Mouse (Mus musculus): ENCODE data around the gene Ptpru. TPM values are rescaled to one million over a fixed set of nuclear protein-coding genes. Genes with fewer than 3 reads are reported as not detected.
"Not testable (repeated sequence)": the region's sequence is repeated elsewhere in the genome, so short reads cannot be mapped to it uniquely, and the experiment has no call there.

The Ptpru gene
- polyA plus RNA-seq, 1 experiment from 2014 or later, result 19.8 TPM

DNA sequence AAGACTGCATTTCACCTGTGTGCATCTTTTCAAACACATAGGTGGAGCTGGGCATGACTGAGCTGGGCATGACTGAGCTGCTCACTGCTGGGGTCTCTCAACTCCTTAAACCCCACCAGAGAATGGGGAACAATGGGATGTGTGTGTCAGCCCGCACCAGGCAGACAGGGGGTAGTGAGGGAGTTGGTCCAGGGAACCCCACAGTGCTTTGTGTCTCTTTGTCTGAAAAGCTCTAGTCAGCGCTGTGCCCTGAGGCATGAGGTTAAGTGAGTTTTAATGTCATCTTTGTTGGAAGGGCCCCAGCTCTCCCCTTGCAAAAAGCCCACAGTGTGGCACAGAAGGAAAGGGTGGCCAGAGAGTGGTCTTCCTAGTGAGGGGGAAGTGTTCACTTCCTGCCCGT is 13.1 kb downstream of the Ptpru start:
- H3K36me3 ChIP-seq (replicated peaks; ENCODE audit: control insufficient read depth, insufficient read depth), result no peaks in the 10 kb centered on the region
- H3K9ac ChIP-seq, result no peak overlapping the region
- no peak overlapping the region for H3K27ac ChIP-seq
- 18% methylated on average over 3 of the region's 3 CpGs for WGBS
- no peak for ATAC-seq (ENCODE audit: low FRiP score)
- H3K9me3 ChIP-seq (ENCODE audit: control insufficient read depth, low read length), result no peaks in the 10 kb centered on the region
- no peak overlapping the region for H3K4me2 ChIP-seq (replicated peaks)
- H3K4me3 ChIP-seq (replicated peaks; ENCODE audit: low read length), result no peak overlapping the region
- DNase-seq (ENCODE audit: low spot score), result no peak
- no peaks in the 10 kb centered on the region; the same call in 1 of the 2 replicates for H3K27me3 ChIP-seq (ENCODE audit: control insufficient read depth, insufficient read depth, low read length)
- H3K4me1 ChIP-seq (replicated peaks; ENCODE audit: control insufficient read depth, insufficient read depth, low read length), result peaks cover 12% of the 10 kb centered on the region

DNA sequence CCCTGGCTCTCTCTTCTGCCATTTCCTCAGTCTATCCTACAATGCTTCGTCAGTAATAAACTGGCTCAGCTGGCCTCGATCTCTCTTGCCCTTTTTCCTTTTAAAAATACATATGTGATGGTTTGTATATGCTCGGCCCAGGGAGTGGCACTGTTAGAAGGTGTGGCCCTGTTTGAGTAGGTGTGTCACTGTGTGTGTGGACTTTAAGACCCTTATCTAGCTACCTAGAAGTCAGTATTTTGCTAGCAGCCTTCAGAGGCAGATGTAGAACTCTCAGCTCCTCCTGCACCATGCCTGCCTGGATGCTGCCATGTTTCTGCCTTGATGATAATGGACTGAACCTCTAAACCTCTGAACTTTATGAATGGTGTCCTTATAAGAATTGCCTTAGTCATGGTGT is 15.5 kb downstream of the Ptpru start:
- no peak overlapping the region for H3K27ac ChIP-seq
- DNase-seq (ENCODE audit: low spot score) (no peak), ATAC-seq (ENCODE audit: low FRiP score) (no peak)
- 88% methylated on average over 3 of the region's 3 CpGs for WGBS
- no peaks in the 10 kb centered on the region for H3K36me3 ChIP-seq (replicated peaks; ENCODE audit: control insufficient read depth, insufficient read depth)
- H3K9me3 ChIP-seq (ENCODE audit: control insufficient read depth, low read length), result no peaks in the 10 kb centered on the region
- H3K4me2 ChIP-seq (replicated peaks), result no peak overlapping the region
- H3K9ac ChIP-seq, result no peak overlapping the region
- H3K4me3 ChIP-seq (replicated peaks; ENCODE audit: low read length), result no peak overlapping the region
- H3K27me3 ChIP-seq (ENCODE audit: control insufficient read depth, insufficient read depth, low read length), result peaks cover 4% of the 10 kb centered on the region
- peaks cover 12% of the 10 kb centered on the region for H3K4me1 ChIP-seq (replicated peaks; ENCODE audit: control insufficient read depth, insufficient read depth, low read length)

DNA sequence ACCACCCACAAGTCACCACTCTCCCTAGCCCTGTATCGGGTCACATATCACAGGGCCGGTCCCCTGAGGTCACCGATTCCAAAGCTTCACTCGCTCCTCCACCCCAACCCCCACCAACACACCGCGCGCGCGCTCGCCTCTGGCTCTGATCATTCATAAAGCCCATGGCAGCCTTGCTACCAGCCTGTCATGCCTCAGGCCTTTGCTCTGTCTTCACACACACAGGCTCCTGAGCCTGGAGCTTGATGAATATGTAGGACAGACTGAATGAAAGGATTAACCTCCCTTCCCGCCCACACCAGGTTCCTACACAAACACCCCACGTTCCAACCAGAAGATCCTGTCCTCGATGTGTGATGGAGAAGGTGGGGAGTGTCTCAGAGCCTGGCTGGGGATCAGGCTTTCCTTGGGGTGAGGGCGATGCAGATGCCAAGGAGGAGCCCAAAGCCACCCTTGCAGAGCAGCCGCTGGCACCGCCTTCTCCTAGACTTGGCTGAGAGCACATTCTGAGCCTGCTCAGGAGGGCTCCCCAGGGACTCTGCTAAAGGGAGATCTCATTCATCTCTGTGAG is 16.8 kb downstream of the Ptpru start:
- H3K27me3 ChIP-seq (ENCODE audit: control insufficient read depth, insufficient read depth, low read length), result peaks cover 4% of the 10 kb centered on the region
- peak overlapping the region; percentile 2; the same call in 1 of the 2 replicates for H3K4me2 ChIP-seq (replicated peaks)
- no peak overlapping the region for H3K4me3 ChIP-seq (replicated peaks; ENCODE audit: low read length)
- H3K4me1 ChIP-seq (replicated peaks; ENCODE audit: control insufficient read depth, insufficient read depth, low read length), result peaks cover 12% of the 10 kb centered on the region; the same call in 1 of the 2 replicates
- ATAC-seq (ENCODE audit: low FRiP score) (no peak), DNase-seq (ENCODE audit: low spot score) (no peak)
- no peaks in the 10 kb centered on the region for H3K9me3 ChIP-seq (ENCODE audit: control insufficient read depth, low read length)
- WGBS, result 19% methylated on average over 16 of the region's 16 CpGs
- H3K9ac ChIP-seq, result peak overlapping the region; percentile 20; the same call in 1 of the 2 replicates
- H3K27ac ChIP-seq, result no peak overlapping the region
- no peaks in the 10 kb centered on the region for H3K36me3 ChIP-seq (replicated peaks; ENCODE audit: control insufficient read depth, insufficient read depth)

DNA sequence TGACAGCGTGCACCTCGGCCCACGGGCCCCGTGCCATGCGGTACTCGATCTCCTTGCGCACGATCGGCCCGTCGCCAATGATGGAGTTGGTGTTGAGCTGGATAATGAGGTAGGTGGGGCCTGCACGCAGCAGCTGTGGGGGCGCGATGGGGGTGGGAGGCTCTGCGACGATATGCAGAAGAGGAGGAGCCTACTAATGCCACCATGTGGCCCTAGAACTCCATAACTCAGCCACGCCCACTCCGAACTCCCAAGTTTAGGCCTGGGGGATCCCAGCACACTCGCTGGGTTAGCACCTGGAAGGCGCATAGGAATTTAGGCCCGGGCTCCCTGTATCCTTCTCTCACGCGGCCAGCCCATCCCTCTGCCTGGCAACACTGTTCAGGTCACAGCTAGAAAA is 19.2 kb downstream of the Ptpru start:
- Histone ChIP-seq H3K27ac (no peak overlapping the region), H3K9me3 (ENCODE audit: control insufficient read depth, low read length) (no peaks in the 10 kb centered on the region), H3K4me2 (replicated peaks) (no peak overlapping the region), H3K27me3 (ENCODE audit: control insufficient read depth, insufficient read depth, low read length) (peaks cover 4% of the 10 kb centered on the region), H3K36me3 (replicated peaks; ENCODE audit: control insufficient read depth, insufficient read depth) (no peaks in the 10 kb centered on the region), H3K9ac (no peak overlapping the region), H3K4me1 (replicated peaks; ENCODE audit: control insufficient read depth, insufficient read depth, low read length) (peaks cover 12% of the 10 kb centered on the region; the same call in 1 of the 2 replicates), H3K4me3 (replicated peaks; ENCODE audit: low read length) (no peak overlapping the region)
- no peak for DNase-seq (ENCODE audit: low spot score)
- no peak for ATAC-seq (ENCODE audit: low FRiP score)
- WGBS, result 51% methylated on average over 23 of the region's 23 CpGs

DNA sequence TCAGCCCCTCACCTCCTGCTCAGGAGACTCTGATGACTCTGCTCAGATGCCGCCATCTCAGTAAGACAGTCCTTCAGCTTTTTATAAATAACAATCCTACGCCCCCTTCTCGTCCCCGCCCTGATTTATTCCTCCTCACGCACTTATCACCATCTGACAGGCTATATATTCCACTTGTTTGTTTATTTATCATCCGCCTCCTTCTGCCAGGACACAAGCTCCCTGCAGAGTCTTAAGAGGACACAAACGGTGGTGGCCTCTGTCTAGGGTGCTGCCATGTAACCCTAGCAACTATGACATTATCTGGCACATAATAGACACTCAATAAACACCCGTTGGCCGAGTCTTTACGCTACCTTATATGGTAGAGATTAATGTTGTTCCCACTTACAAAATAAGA is 22.3 kb downstream of the Ptpru start:
- DNase-seq (ENCODE audit: low spot score) (no peak), ATAC-seq (ENCODE audit: low FRiP score) (no peak)
- no peak overlapping the region for H3K9ac ChIP-seq
- no peak overlapping the region for H3K4me3 ChIP-seq (replicated peaks; ENCODE audit: low read length)
- no peaks in the 10 kb centered on the region for H3K36me3 ChIP-seq (replicated peaks; ENCODE audit: control insufficient read depth, insufficient read depth)
- H3K9me3 ChIP-seq (ENCODE audit: control insufficient read depth, low read length), result no peaks in the 10 kb centered on the region
- peaks cover 4% of the 10 kb centered on the region for H3K27me3 ChIP-seq (ENCODE audit: control insufficient read depth, insufficient read depth, low read length)
- WGBS, result 77% methylated on average over 10 of the region's 10 CpGs
- H3K4me2 ChIP-seq (replicated peaks), result no peak overlapping the region
- peaks cover 2% of the 10 kb centered on the region; the same call in 1 of the 2 replicates for H3K4me1 ChIP-seq (replicated peaks; ENCODE audit: control insufficient read depth, insufficient read depth, low read length)
- no peak overlapping the region for H3K27ac ChIP-seq

DNA sequence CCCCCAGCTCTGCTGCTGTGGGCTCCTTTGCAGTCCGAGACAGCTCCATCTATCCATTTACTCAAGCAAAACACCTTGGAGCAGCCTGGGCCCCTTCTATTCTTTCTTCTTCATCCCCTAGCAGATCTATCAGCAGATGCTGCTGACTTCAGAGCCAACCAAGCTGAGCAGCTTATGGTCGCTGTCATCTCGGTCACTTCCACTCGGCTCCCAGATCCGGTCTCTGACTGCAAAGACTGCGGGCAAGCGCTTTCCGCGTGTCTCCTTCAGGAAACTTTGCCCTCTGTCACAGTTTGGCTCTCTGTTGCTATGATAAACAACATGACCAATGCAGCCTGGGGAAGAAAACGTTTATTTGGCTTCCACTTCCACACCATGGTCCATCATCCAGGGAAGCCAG is 23.2 kb downstream of the Ptpru start:
- no peak for ATAC-seq (ENCODE audit: low FRiP score)
- no peak for DNase-seq (ENCODE audit: low spot score)
- H3K9ac ChIP-seq, result no peak overlapping the region
- H3K36me3 ChIP-seq (replicated peaks; ENCODE audit: control insufficient read depth, insufficient read depth), result no peaks in the 10 kb centered on the region
- no peak overlapping the region for H3K4me3 ChIP-seq (replicated peaks; ENCODE audit: low read length)
- H3K27ac ChIP-seq, result no peak overlapping the region
- WGBS, result 82% methylated on average over 10 of the region's 10 CpGs
- H3K4me2 ChIP-seq (replicated peaks), result no peak overlapping the region
- H3K27me3 ChIP-seq (ENCODE audit: control insufficient read depth, insufficient read depth, low read length), result peaks cover 4% of the 10 kb centered on the region
- H3K9me3 ChIP-seq (ENCODE audit: control insufficient read depth, low read length), result no peaks in the 10 kb centered on the region
- H3K4me1 ChIP-seq (replicated peaks; ENCODE audit: control insufficient read depth, insufficient read depth, low read length), result no peaks in the 10 kb centered on the region; the same call in 1 of the 2 replicates

DNA sequence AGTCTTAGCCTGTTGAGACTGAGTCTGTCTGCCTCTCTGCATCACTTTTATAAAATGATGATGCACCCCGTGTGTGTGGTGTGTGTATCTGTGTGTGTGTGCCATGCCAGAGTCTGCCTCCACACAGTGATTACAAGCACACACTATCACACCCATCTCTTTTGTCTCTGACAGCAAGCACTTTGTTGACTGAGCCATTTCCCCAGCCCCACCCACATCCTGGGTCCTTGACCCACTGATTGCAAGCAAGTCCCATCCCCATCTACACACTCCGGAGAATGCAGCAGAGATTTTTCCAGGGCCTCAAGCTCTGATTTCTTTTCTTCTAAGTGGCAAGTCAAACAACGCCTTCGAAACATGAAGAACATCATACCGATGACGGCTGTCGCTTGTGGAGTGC is 24.3 kb downstream of the Ptpru start:
- Histone ChIP-seq H3K36me3 (replicated peaks; ENCODE audit: control insufficient read depth, insufficient read depth) (no peaks in the 10 kb centered on the region), H3K9ac (no peak overlapping the region), H3K4me1 (replicated peaks; ENCODE audit: control insufficient read depth, insufficient read depth, low read length) (no peaks in the 10 kb centered on the region; the same call in 1 of the 2 replicates), H3K9me3 (ENCODE audit: control insufficient read depth, low read length) (no peaks in the 10 kb centered on the region), H3K4me2 (replicated peaks) (no peak overlapping the region), H3K27ac (no peak overlapping the region), H3K27me3 (ENCODE audit: control insufficient read depth, insufficient read depth, low read length) (no peaks in the 10 kb centered on the region), H3K4me3 (replicated peaks; ENCODE audit: low read length) (no peak overlapping the region)
- DNase-seq (ENCODE audit: low spot score) (no peak), ATAC-seq (ENCODE audit: low FRiP score) (no peak)
- 94% methylated on average over 7 of the region's 7 CpGs for WGBS

DNA sequence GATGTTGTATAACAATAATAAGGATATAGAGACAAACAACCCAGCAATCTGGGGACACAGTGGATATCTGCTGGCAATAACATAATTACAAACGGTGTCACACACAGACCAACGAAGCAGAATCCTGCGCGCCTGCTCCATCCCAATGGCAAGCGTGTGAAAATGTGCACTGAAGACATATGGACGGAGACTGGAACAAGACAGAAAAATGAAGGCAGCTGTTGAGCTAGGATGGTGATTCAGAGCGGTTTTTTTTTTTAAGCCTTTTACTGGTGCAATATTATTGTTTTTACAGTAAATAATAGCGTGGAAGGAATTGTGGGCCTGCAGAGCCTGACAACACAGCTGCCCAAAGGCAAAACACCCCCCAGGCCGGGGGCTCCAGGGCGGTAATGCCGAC is 25.6 kb downstream of the Ptpru start:
- Histone ChIP-seq H3K9me3 (ENCODE audit: control insufficient read depth, low read length) (no peaks in the 10 kb centered on the region), H3K4me2 (replicated peaks) (no peak overlapping the region), H3K4me3 (replicated peaks; ENCODE audit: low read length) (no peak overlapping the region), H3K27ac (no peak overlapping the region), H3K4me1 (replicated peaks; ENCODE audit: control insufficient read depth, insufficient read depth, low read length) (no peaks in the 10 kb centered on the region; the same call in 1 of the 2 replicates), H3K36me3 (replicated peaks; ENCODE audit: control insufficient read depth, insufficient read depth) (no peaks in the 10 kb centered on the region), H3K27me3 (ENCODE audit: control insufficient read depth, insufficient read depth, low read length) (no peaks in the 10 kb centered on the region), H3K9ac (no peak overlapping the region)
- WGBS, result 83% methylated on average over 11 of the region's 11 CpGs
- DNase-seq (ENCODE audit: low spot score), result no peak
- no peak for ATAC-seq (ENCODE audit: low FRiP score)

DNA sequence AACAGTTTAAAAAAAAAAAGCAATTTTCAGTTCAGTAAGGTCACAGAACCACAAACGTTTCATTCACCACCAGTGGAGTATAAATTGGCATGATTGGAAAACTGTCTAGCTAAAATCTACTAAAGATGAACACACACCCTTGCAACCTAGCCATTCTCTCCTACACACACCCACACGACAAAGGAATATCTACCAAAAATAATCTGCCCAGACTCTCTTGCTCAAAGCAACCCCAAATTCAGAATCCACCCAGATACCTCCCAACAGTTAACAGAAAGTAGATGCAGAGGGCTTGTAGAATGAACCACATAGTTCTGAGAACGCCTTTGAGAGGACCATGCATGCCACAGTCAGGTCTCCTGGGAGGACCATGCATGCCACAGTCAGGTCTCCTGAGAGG is 32.8 kb downstream of the Ptpru start:
- H3K9me3 ChIP-seq (ENCODE audit: control insufficient read depth, low read length), result no peaks in the 10 kb centered on the region
- ATAC-seq (ENCODE audit: low FRiP score) (no peak), DNase-seq (ENCODE audit: low spot score) (no peak)
- no peak overlapping the region for H3K27ac ChIP-seq
- H3K9ac ChIP-seq, result no peak overlapping the region
- no peak overlapping the region for H3K4me3 ChIP-seq (replicated peaks; ENCODE audit: low read length)
- no peaks in the 10 kb centered on the region for H3K27me3 ChIP-seq (ENCODE audit: control insufficient read depth, insufficient read depth, low read length)
- no peaks in the 10 kb centered on the region for H3K36me3 ChIP-seq (replicated peaks; ENCODE audit: control insufficient read depth, insufficient read depth)
- no peaks in the 10 kb centered on the region for H3K4me1 ChIP-seq (replicated peaks; ENCODE audit: control insufficient read depth, insufficient read depth, low read length)
- no peak overlapping the region for H3K4me2 ChIP-seq (replicated peaks)
- WGBS, result 80% methylated on average over 3 of the region's 3 CpGs

DNA sequence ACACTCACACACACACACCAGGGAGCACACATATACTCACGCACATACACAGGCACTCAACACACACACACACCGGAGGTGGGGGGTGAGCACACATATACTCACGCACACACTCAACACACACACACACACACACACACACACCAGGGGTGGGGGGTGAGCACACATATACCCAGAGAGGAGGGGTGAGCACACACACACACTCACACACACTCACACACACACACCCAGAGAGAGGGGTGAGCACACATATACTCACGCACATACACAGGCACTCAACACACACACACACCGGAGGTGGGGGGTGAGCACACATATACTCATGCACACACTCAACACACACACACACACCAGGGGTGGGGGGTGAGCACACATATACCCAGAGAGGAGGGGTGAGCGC is 33.4 kb downstream of the Ptpru start:
- ATAC-seq (ENCODE audit: low FRiP score), result peak; percentile 79
- not testable (repeated sequence) for DNase-seq (ENCODE audit: low spot score); H3K9me3 ChIP-seq (ENCODE audit: control insufficient read depth, low read length); H3K4me2 ChIP-seq (replicated peaks); H3K4me1 ChIP-seq (replicated peaks; ENCODE audit: control insufficient read depth, insufficient read depth, low read length); H3K27ac ChIP-seq; H3K36me3 ChIP-seq (replicated peaks; ENCODE audit: control insufficient read depth, insufficient read depth); H3K4me3 ChIP-seq (replicated peaks; ENCODE audit: low read length); H3K9ac ChIP-seq; H3K27me3 ChIP-seq (ENCODE audit: control insufficient read depth, insufficient read depth, low read length)
- 97% methylated on average over 5 of the region's 6 CpGs for WGBS

Data from hindbrain, embryonic 14.5 days (tissue).